Mouse (Mus musculus) MEL-GATA-1-ER (cell line): Measurements from ENCODE around the gene Fndc3b.
"Not testable (repeated sequence)": the region's sequence is repeated elsewhere in the genome, so short reads cannot be mapped to it uniquely, and the experiment has no call there.

Experiments used
- DNase-seq: peaks from one replicate; pipeline ENCODE4 v3.0.0-alpha.2; 2012; ENCODE audit warnings: low read depth; ENCODE audit errors: extremely low read depth

The Fndc3b gene

GRCm38 (mm10) chr3:27422521-27422920 lies 288.6 kb downstream of the Fndc3b start:
- DNase-seq: no peak

GRCm38 (mm10) chr3:27421980-27422379 lies 289.1 kb downstream of the Fndc3b start:
- no peak for DNase-seq

GRCm38 (mm10) chr3:27418602-27419001 lies 292.5 kb downstream of the Fndc3b start:
- DNase-seq: no peak

GRCm38 (mm10) chr3:27416786-27417185 lies 294.3 kb downstream of the Fndc3b start:
- no peak for DNase-seq

- DNase-seq: no peak
Observed at GRCm38 (mm10) chr3:27413566-27413965, 297.5 kb downstream of the Fndc3b start.

GRCm38 (mm10) chr3:27411286-27411685 lies 299.8 kb downstream of the Fndc3b start:
- DNase-seq: no peak

GRCm38 (mm10) chr3:27408564-27408963 lies 302.5 kb downstream of the Fndc3b start:
- no peak for DNase-seq

GRCm38 (mm10) chr3:27406440-27406839 lies 304.7 kb downstream of the Fndc3b start:
- no peak for DNase-seq

GRCm38 (mm10) chr3:27400996-27401395 lies 310.1 kb downstream of the Fndc3b start:
- DNase-seq: not testable (repeated sequence)

GRCm38 (mm10) chr3:27389923-27390322 lies 321.2 kb downstream of the Fndc3b start:
- no peak for DNase-seq

GRCm38 (mm10) chr3:27384836-27385235 lies 326.3 kb downstream of the Fndc3b start:
- DNase-seq: no peak

- no peak for DNase-seq
Observed at GRCm38 (mm10) chr3:27377935-27378334, 333.2 kb downstream of the Fndc3b start.

- DNase-seq: no peak
Observed at GRCm38 (mm10) chr3:27374396-27374795, 336.7 kb downstream of the Fndc3b start.

GRCm38 (mm10) chr3:27371725-27372650 lies 339.1 kb downstream of the Fndc3b start:
- DNase-seq: no peak

GRCm38 (mm10) chr3:27371276-27371621 lies 339.9 kb downstream of the Fndc3b start, which contains the start of gene Ghsr:
Gene Ghsr, plus strand, starts transcription at chr3:27371351.
- no peak for DNase-seq

- DNase-seq: no peak
Observed at GRCm38 (mm10) chr3:27370582-27371275, 340.4 kb downstream of the Fndc3b start.

- DNase-seq: no peak
Observed at GRCm38 (mm10) chr3:27370125-27370524, 341.0 kb downstream of the Fndc3b start.
